Mouse (Mus musculus): Measurements from ENCODE around the gene Bcr. TPM values are rescaled to one million over a fixed set of nuclear protein-coding genes. Genes with fewer than 3 reads are reported as not detected.
A peak's percentile ranks its signal among the peaks of the same experiment; 100 is the strongest.

Bcr gene
- total and polyA plus RNA-seq, 2 experiments = 7.5 to 14.7 TPM

DNA sequence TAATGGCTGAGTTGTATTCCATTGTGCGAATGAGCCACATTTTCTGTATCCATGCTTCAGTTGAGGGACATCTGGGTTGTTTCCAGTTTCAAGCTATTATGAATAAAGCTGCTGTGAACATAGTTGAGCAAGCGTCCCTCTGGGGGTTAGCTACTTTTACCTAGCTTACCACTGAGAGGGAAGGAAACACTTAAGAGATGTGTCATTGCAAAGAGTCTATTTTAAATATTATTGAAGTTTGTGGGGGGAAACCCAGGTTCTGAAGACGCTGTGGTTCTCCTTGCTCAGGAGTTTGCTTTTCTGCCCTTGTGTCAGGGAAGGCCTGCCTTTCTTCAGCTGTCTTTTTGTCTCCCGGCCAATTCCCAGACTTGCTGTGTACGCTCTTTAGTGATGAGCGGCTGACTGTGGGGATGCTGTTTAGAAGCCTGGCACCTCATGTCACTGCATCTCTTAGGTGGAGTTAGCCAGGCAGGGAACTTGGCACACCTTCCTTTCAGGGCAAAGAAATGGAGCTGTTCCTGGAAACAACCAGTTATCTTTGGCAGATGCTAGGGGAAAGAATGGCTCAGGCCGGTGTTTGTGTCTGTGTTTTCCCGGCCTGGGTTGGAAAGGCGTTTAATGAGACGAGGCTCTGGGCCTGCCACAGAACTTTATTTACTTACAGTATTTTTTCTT lies 31.2 kb downstream of the Bcr start:
- DNase-seq (ENCODE audit: extremely low read depth, low read depth, low spot score) = peak; percentile 79
- Histone ChIP-seq H3K9ac (ENCODE audit: low read depth, low read length) (no peak overlapping the region), H3K27ac (replicated peaks; ENCODE audit: insufficient read depth, low read depth, low read length) (no peak overlapping the region), H3K4me3 (ENCODE audit: insufficient read depth, low read depth, low read length) (no peak overlapping the region), H3K27me3 (ENCODE audit: control insufficient read depth, insufficient read depth, low read length) (no peaks in the 10 kb centered on the region), H3K4me1 (ENCODE audit: control insufficient read depth, insufficient read depth, low read length) (0 out of 2 replicates have a peak, but pooled peaks cover 4% of the 10 kb centered on the region), H3K36me3 (ENCODE audit: control insufficient read depth, insufficient read depth, low read length) (no peaks in the 10 kb centered on the region), H3K79me2 (ENCODE audit: control insufficient read depth, insufficient read depth, low read length) (peaks cover 44% of the 10 kb centered on the region)
- WGBS = 33% methylated on average over 10 of the region's 10 CpGs
- TF ChIP-seq CTCF (IDR thresholded peaks at IDR 0.05; ENCODE audit: low read depth, low read length) (no peak), POLR2A (IDR thresholded peaks at IDR 0.05; ENCODE audit: extremely low read depth, insufficient read depth, low read length) (no peak)

DNA sequence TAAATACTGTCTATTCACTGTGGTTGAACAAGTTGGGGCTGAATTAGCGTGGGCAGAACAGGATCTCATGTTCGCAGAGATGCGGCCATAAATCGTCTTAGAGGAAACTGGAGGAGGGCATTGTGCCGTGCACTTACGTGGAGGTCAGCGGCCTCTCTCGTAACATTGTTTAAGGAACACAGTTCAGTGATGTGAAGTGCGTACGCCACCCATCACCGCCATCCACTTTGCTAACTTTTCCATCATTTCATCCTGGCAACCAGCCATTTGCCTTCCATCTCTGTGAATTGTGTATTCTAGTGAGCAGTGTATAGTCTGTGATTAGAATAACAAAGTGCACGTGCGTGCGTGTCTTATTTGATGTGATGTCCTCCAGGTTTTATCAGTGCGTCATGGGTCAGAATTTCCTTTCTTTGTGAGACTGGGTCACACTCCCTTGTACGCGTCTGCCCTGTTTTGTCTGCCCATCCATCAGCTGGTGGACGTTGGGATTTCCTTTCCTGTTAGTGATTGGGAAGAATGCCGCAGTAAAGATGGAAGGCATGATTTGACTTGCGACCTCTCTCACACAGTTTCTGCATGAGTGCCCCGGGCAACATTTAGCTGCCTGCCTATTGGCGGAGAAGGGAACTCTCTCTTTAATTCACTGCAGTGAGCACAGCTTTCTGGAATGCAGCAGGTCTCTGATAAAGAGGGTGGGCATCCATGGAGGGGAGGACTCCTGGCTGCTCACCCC lies 33.0 kb downstream of the Bcr start:
- H3K4me3 ChIP-seq (ENCODE audit: insufficient read depth, low read depth, low read length) = no peak overlapping the region
- H3K27me3 ChIP-seq (ENCODE audit: control insufficient read depth, insufficient read depth, low read length) = no peaks in the 10 kb centered on the region
- no peaks in the 10 kb centered on the region for H3K36me3 ChIP-seq (ENCODE audit: control insufficient read depth, insufficient read depth, low read length)
- no peak for TF ChIP-seq POLR2A (IDR thresholded peaks at IDR 0.05; ENCODE audit: extremely low read depth, insufficient read depth, low read length)
- TF ChIP-seq CTCF (IDR thresholded peaks at IDR 0.05; ENCODE audit: low read depth, low read length) = no peak
- H3K79me2 ChIP-seq (ENCODE audit: control insufficient read depth, insufficient read depth, low read length) = peaks cover 48% of the 10 kb centered on the region
- WGBS = 87% methylated on average over 22 of the region's 22 CpGs
- H3K27ac ChIP-seq (replicated peaks; ENCODE audit: insufficient read depth, low read depth, low read length) = no peak overlapping the region
- DNase-seq (ENCODE audit: extremely low read depth, low read depth, low spot score) = no peak
- H3K9ac ChIP-seq (ENCODE audit: low read depth, low read length) = no peak overlapping the region
- peaks cover 11% of the 10 kb centered on the region for H3K4me1 ChIP-seq (ENCODE audit: control insufficient read depth, insufficient read depth, low read length)

DNA sequence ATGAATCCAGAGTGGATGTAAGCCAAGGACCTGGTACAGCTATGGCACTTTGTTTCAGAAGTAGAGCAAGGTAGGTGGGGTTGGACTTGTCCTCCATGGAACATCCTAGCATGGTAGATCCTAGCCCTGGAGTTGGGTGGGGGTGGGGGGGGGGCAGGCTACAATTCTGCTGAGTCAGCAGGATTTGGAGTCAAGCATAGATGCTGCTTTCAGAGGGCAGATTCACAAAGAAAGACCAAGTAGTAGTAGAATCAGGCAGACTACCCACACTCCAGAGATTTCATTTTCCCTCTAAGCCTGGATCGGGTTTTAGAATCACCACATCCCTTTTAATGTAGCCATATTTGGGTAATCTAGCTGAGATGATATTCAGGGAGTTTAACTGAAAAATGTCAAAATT lies 33.9 kb downstream of the Bcr start:
- TF ChIP-seq CTCF (IDR thresholded peaks at IDR 0.05; ENCODE audit: low read depth, low read length) (no peak), POLR2A (IDR thresholded peaks at IDR 0.05; ENCODE audit: extremely low read depth, insufficient read depth, low read length) (no peak)
- no peak for DNase-seq (ENCODE audit: extremely low read depth, low read depth, low spot score)
- 100% methylated on average over 1 of the region's 1 CpGs for WGBS
- H3K9ac ChIP-seq (ENCODE audit: low read depth, low read length) = no peak overlapping the region
- peaks cover 53% of the 10 kb centered on the region for H3K79me2 ChIP-seq (ENCODE audit: control insufficient read depth, insufficient read depth, low read length)
- H3K27me3 ChIP-seq (ENCODE audit: control insufficient read depth, insufficient read depth, low read length) = no peaks in the 10 kb centered on the region
- no peaks in the 10 kb centered on the region for H3K36me3 ChIP-seq (ENCODE audit: control insufficient read depth, insufficient read depth, low read length)
- no peak overlapping the region for H3K27ac ChIP-seq (replicated peaks; ENCODE audit: insufficient read depth, low read depth, low read length)
- H3K4me1 ChIP-seq (ENCODE audit: control insufficient read depth, insufficient read depth, low read length) = peaks cover 11% of the 10 kb centered on the region
- no peak overlapping the region for H3K4me3 ChIP-seq (ENCODE audit: insufficient read depth, low read depth, low read length)

DNA sequence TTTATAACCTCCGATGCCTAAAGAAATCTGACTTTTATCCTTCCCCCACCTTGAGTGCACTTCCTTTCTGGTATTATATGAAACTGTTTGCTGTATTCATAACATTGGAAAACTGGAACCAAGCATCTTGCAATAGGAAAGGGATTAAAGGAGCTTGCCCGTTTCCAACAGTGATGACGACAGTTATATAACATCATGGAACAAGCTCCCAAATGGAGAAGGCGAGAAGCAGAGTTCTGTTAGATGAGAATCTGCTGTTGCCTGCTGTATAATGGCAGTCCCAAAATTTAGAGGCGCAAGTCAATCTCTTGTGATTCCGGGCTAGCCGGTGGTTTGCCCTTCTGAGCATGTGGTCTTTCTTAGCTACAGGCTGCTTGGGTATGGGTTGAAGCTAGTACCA lies 34.8 kb downstream of the Bcr start:
- Histone ChIP-seq H3K79me2 (ENCODE audit: control insufficient read depth, insufficient read depth, low read length) (peaks cover 57% of the 10 kb centered on the region), H3K27me3 (ENCODE audit: control insufficient read depth, insufficient read depth, low read length) (no peaks in the 10 kb centered on the region), H3K4me1 (ENCODE audit: control insufficient read depth, insufficient read depth, low read length) (peaks cover 11% of the 10 kb centered on the region), H3K27ac (replicated peaks; ENCODE audit: insufficient read depth, low read depth, low read length) (no peak overlapping the region), H3K36me3 (ENCODE audit: control insufficient read depth, insufficient read depth, low read length) (no peaks in the 10 kb centered on the region), H3K9ac (ENCODE audit: low read depth, low read length) (no peak overlapping the region), H3K4me3 (ENCODE audit: insufficient read depth, low read depth, low read length) (no peak overlapping the region)
- TF ChIP-seq POLR2A (IDR thresholded peaks at IDR 0.05; ENCODE audit: extremely low read depth, insufficient read depth, low read length) = no peak
- TF ChIP-seq CTCF (IDR thresholded peaks at IDR 0.05; ENCODE audit: low read depth, low read length) = no peak
- DNase-seq (ENCODE audit: extremely low read depth, low read depth, low spot score) = no peak
- WGBS = 96% methylated on average over 7 of the region's 7 CpGs

DNA sequence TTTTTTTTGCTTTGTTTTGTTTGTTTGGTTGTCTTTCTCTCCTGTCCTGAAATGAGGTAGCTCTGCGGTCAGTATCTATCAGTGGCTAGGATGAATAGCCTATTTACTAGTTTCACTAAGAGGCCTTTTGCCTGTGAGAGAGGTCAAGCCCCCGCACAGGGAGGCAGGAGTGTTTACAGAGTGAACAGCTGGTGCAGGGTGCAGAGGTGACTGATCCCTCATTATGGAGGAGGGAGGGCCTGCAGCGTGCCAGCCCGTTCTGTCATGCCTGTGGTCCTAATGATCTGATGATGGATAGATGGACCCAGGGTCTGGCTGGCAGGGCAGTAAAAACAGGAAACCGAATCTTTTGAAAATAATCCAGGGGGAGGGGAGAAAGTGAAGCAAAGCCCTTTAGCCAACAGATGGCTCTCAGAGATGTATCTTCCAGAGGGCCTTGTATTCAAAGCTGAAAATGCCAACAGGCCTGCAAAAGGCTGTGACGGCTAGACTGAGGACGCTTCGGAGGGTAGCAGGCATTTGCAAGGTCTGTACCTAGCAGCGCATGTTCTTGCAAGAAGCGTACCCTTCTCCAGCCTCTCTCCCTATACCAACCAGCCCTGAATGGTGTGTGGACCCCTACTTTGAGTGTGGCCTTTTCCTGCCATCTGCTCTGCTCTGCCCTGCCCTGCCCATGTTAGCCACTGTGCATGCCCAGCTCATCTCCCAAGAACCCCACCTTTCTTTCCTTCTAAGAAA lies 38.2 kb downstream of the Bcr start:
- Histone ChIP-seq H3K79me2 (ENCODE audit: control insufficient read depth, insufficient read depth, low read length) (peaks cover 72% of the 10 kb centered on the region), H3K9ac (ENCODE audit: low read depth, low read length) (no peak overlapping the region), H3K27ac (replicated peaks; ENCODE audit: insufficient read depth, low read depth, low read length) (no peak overlapping the region), H3K4me3 (ENCODE audit: insufficient read depth, low read depth, low read length) (no peak overlapping the region), H3K36me3 (ENCODE audit: control insufficient read depth, insufficient read depth, low read length) (no peaks in the 10 kb centered on the region), H3K4me1 (ENCODE audit: control insufficient read depth, insufficient read depth, low read length) (peaks cover 11% of the 10 kb centered on the region), H3K27me3 (ENCODE audit: control insufficient read depth, insufficient read depth, low read length) (no peaks in the 10 kb centered on the region)
- peak; percentile 72 for DNase-seq (ENCODE audit: extremely low read depth, low read depth, low spot score)
- 48% methylated on average over 10 of the region's 10 CpGs for WGBS
- no peak for TF ChIP-seq POLR2A (IDR thresholded peaks at IDR 0.05; ENCODE audit: extremely low read depth, insufficient read depth, low read length)
- no peak for TF ChIP-seq CTCF (IDR thresholded peaks at IDR 0.05; ENCODE audit: low read depth, low read length)

Measured in liver, adult 2 months (tissue).